Mouse (Mus musculus) ES-E14 (cell line): ENCODE results near the gene Slc25a5. TPM values are rescaled to one million over a fixed set of nuclear protein-coding genes. Genes with fewer than 3 reads are reported as not detected.

Experiments used
- DNase-seq: peaks from one replicate; pipeline ENCODE4 v3.0.0-alpha.2; 2013; ENCODE audit warnings: low read depth, low spot score
- H3K27ac ChIP-seq: 2 replicates; pipeline ENCODE4 v1.5.1; 2012; ENCODE audit warnings: low read depth, mild to moderate bottlenecking, low read length, moderate library complexity, mixed read lengths; ENCODE audit not compliant: poor library complexity, insufficient read depth, severe bottlenecking
- H3K36me3 ChIP-seq: 2 replicates; pipeline ENCODE4 v1.6.1; 2012; ENCODE audit warnings: mild to moderate bottlenecking, low read length, moderate library complexity, mixed read lengths; ENCODE audit not compliant: control insufficient read depth, poor library complexity, insufficient read depth, severe bottlenecking
- H3K4me1 ChIP-seq, 2 experiments: fragments of 150-350 bp in 1 of 2; sonication (generic) in 1 of 2; 2 replicates each; pipeline ENCODE4 v1.6.1; 2012; ENCODE audit warnings: low read length in 2 of 2, mild to moderate bottlenecking in 1 of 2, mixed read lengths in 1 of 2; ENCODE audit not compliant: control insufficient read depth in 2 of 2, insufficient read depth in 2 of 2, poor library complexity in 1 of 2
- H3K4me3 ChIP-seq, 2 experiments: fragments of 150-350 bp in 1 of 2; sonication (generic) in 1 of 2; 2 replicates each; pipeline ENCODE4 v1.5.1; 2012; ENCODE audit warnings: low read length in 2 of 2, low read depth in 1 of 2, mild to moderate bottlenecking in 1 of 2, mixed read lengths in 1 of 2; ENCODE audit not compliant: insufficient read depth in 1 of 2, poor library complexity in 1 of 2, severe bottlenecking in 1 of 2
- H3K9ac ChIP-seq: 2 replicates; pipeline ENCODE4 v1.6.1; 2012; ENCODE audit warnings: low read depth, mild to moderate bottlenecking, low read length, mixed read lengths; ENCODE audit not compliant: poor library complexity, insufficient read depth, severe bottlenecking
- H3K9me3 ChIP-seq: fragments of 150-350 bp; sonication (generic); 2 replicates; pipeline ENCODE4 v1.6.1; 2012; ENCODE audit warnings: low read depth, mild to moderate bottlenecking, low read length; ENCODE audit not compliant: control insufficient read depth, insufficient read depth
- CHD2 ChIP-seq: IDR thresholded peaks from 2 replicates; pipeline ENCODE4 v1.6.1; 2014; ENCODE audit warnings: mild to moderate bottlenecking, low read depth, low read length, inconsistent platforms
- HCFC1 ChIP-seq: IDR thresholded peaks from 2 replicates; pipeline ENCODE4 v1.6.1; 2012; ENCODE audit warnings: low read length, inconsistent platforms, borderline replicate concordance; ENCODE audit not compliant: insufficient read depth
- MAFK ChIP-seq: IDR thresholded peaks from 2 replicates; pipeline ENCODE4 v1.6.1; 2014; ENCODE audit warnings: mild to moderate bottlenecking, low read depth, low read length, inconsistent platforms; ENCODE audit not compliant: insufficient read depth
- ZC3H11A ChIP-seq: IDR thresholded peaks from 2 replicates; pipeline ENCODE4 v1.6.1; 2012; ENCODE audit warnings: low read depth, mild to moderate bottlenecking, inconsistent platforms, low read length, borderline replicate concordance
- ZNF384 ChIP-seq: IDR thresholded peaks from 2 replicates; pipeline ENCODE4 v1.6.1; 2012; ENCODE audit warnings: low read depth, low read length, inconsistent platforms
- in situ Hi-C, 2 experiments: fragments of 600-800 bp; cut with MboI; formaldehyde crosslinking; loops; one replicate each; pipeline ENCODE4 v1.15.1; 2025; ENCODE audit warnings: low sequenced_read_pairs in 2 of 2, inconsistent platforms in 1 of 2; ENCODE audit not compliant: unreplicated experiment in 2 of 2
- total RNA-seq: library from RNA; depleted of rRNA; stranded (reverse); fragments of 300-350 nt; gene quantifications from 2 replicates; pipeline ENCODE4 v1.2.3, GENCODE M21; 2012

Slc25a5 gene
- total RNA-seq, 1 experiment = 605 TPM

DNA sequence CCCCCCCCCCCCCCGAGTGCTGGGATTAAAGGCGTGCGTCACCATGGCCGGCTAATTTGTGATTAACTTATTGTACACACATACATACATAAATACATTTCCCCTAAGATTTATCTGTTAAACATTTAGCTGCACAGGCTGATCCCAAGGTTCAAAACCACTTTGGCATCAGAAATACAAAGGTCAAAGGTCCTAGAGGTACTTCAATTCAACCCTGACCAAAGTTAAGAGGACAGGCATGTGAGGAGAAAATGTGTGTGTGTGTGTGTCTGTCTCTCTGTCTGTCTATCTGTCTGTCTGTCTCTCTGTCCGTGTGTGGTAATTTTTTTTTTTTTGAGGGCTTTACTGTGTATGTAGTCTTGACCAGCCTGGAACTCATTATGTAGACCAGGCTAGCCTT, 31.4 kb downstream of the Slc25a5 start:
- Histone ChIP-seq H3K27ac (no peak overlapping the region), H3K36me3 (no peaks in the 10 kb centered on the region), H3K9ac (no peak overlapping the region), H3K9me3 (no peaks in the 10 kb centered on the region), H3K4me1 (peaks cover 0 to 3% of the 10 kb centered on the region in 2 experiments; a peak in 1 of 4 replicates), H3K4me3 (no peak overlapping the region)
- TF ChIP-seq HCFC1 = no peak
- no peak for TF ChIP-seq CHD2
- TF ChIP-seq MAFK = no peak
- TF ChIP-seq ZNF384 = no peak
- no peak for TF ChIP-seq ZC3H11A
- no peak for DNase-seq
- in situ Hi-C loops = no loop called here

- Histone ChIP-seq H3K9me3 (no peaks in the 10 kb centered on the region), H3K9ac (peak overlapping the region; percentile 32; the same call in 1 of the 2 replicates), H3K4me3 (no peak overlapping the region), H3K27ac (no peak overlapping the region), H3K4me1 (peaks cover 0 to 5% of the 10 kb centered on the region in 2 experiments; a peak in 2 of 4 replicates), H3K36me3 (no peaks in the 10 kb centered on the region)
- TF ChIP-seq MAFK (0 out of 2 replicates have a peak, but pooled peaks have one; percentile 25), ZC3H11A (no peak)
- in situ Hi-C loops = no loop called here
- no peak for DNase-seq
Observed at GRCm38 (mm10) chrX:36830271-36830670, 34.8 kb downstream of the Slc25a5 start.

GRCm38 (mm10) chrX:36831632-36832031, 36.2 kb downstream of the Slc25a5 start:
- no peak for TF ChIP-seq HCFC1
- TF ChIP-seq ZC3H11A = no peak
- TF ChIP-seq MAFK = no peak
- no peak for TF ChIP-seq ZNF384
- TF ChIP-seq CHD2 = no peak
- no peak for DNase-seq
- no peak overlapping the region for H3K27ac ChIP-seq
- no peaks in the 10 kb centered on the region for H3K36me3 ChIP-seq
- no peak overlapping the region for H3K9ac ChIP-seq
- in situ Hi-C loops = no loop called here
- H3K9me3 ChIP-seq = no peaks in the 10 kb centered on the region
- H3K4me1 ChIP-seq = peaks cover 0 to 8% of the 10 kb centered on the region in 2 experiments; a peak in 2 of 4 replicates
- H3K4me3 ChIP-seq = no peak overlapping the region

- Histone ChIP-seq H3K9me3 (no peaks in the 10 kb centered on the region), H3K4me3 (peak overlapping the region; percentile 35 to 50), H3K9ac (peak overlapping the region; percentile 74), H3K4me1 (peaks cover 0 to 8% of the 10 kb centered on the region in 2 experiments; a peak in 2 of 4 replicates), H3K27ac (peak overlapping the region; percentile 83), H3K36me3 (no peaks in the 10 kb centered on the region)
- no peak for TF ChIP-seq ZC3H11A
- TF ChIP-seq MAFK = no peak
- no peak for TF ChIP-seq ZNF384
- no peak for TF ChIP-seq HCFC1
- TF ChIP-seq CHD2 = no peak
- DNase-seq = no peak
- in situ Hi-C loops = no loop called here
Observed at GRCm38 (mm10) chrX:36833397-36834084, 38.1 kb downstream of the Slc25a5 start.
